10 mouse cellular contexts compared by ENCODE assay signal in genomic region chr2:105669881-105670730, GRCm38 (mm10). TPM values are rescaled to one million over a fixed set of nuclear protein-coding genes. Genes with fewer than 3 reads are reported as not detected.
DNase-seq lines count a peak whose midpoint lies in the region; ATAC-seq and TF ChIP-seq lines count a peak whose summit lies in the region.
"Had no signal": no experiment of that assay in that cellular context is flagged by ENCODE, and none has a peak within 500 bp of the region (broad histone marks: within the 10 kb centered on the region; RNA-seq: fewer than 3 reads in every experiment).

No protein-coding gene starts in this region.

- peak overlapping the region; percentile 28; the same call in 1 of the 2 replicates for H3K9ac ChIP-seq in hindbrain, embryonic 14.5 days
- H3K9ac ChIP-seq in midbrain, postnatal 0 days (replicated peaks; ENCODE audit: low read length, poor library complexity, severe bottlenecking): no peak overlapping the region
- no peak overlapping the region for H3K9ac ChIP-seq in heart, adult 2 months (ENCODE audit: low read depth, low read length)

- no peak overlapping the region for H3K27ac ChIP-seq in hindbrain, embryonic 14.5 days
- no peak overlapping the region for H3K27ac ChIP-seq in midbrain, postnatal 0 days (ENCODE audit: low read depth, low read length)
- H3K27ac ChIP-seq in heart, adult 2 months: no peak overlapping the region

- TF ChIP-seq POLR2A in heart, adult 2 months (IDR thresholded peaks at IDR 0.05; ENCODE audit: insufficient read depth, low read depth, low read length): no peak

- H3K9me3 ChIP-seq in hindbrain, embryonic 14.5 days (ENCODE audit: control insufficient read depth, low read length): no peaks in the 10 kb centered on the region
- H3K9me3 ChIP-seq in midbrain, postnatal 0 days (ENCODE audit: low read length): no peaks in the 10 kb centered on the region

- no peak for TF ChIP-seq CTCF in midbrain, postnatal 0 days (IDR thresholded peaks at IDR 0.05)
- no peak for TF ChIP-seq CTCF in heart, adult 2 months (IDR thresholded peaks at IDR 0.05)

- peak; percentile 29 for DNase-seq in brain, adult 2 months (ENCODE audit: low read depth, low spot score)
- peak; percentile 47 for DNase-seq in embryo, embryonic 9.5 days (ENCODE audit: extremely low spot score)
- DNase-seq in hindbrain, embryonic 14.5 days (ENCODE audit: low spot score): no peak
- no peak for DNase-seq in midbrain, postnatal 0 days (ENCODE audit: low spot score)
- no peak for DNase-seq in layer of hippocampus, postnatal 36 days
- no peak for DNase-seq in ovary, adult 18-20 months (ENCODE audit: low spot score)
- no peak for DNase-seq in heart, adult 2 months
- no peak for DNase-seq in frontal cortex, adult 2 months (ENCODE audit: extremely low spot score in 1 of 2, low spot score in 1 of 2)
- DNase-seq: liver had no signal

- H3K4me1 ChIP-seq in hindbrain, embryonic 14.5 days (replicated peaks; ENCODE audit: control insufficient read depth, insufficient read depth, low read length): peaks cover 10% of the 10 kb centered on the region; the same call in 1 of the 2 replicates
- no peaks in the 10 kb centered on the region for H3K4me1 ChIP-seq in midbrain, postnatal 0 days (ENCODE audit: insufficient read depth, low read length)
- H3K4me1 ChIP-seq in heart, adult 2 months (ENCODE audit: control insufficient read depth, insufficient read depth, low read length): peaks cover 2% of the 10 kb centered on the region

- WGBS in hindbrain, embryonic 14.5 days: 2% methylated on average over 29 of the region's 29 CpGs
- 4% methylated on average over 29 of the region's 29 CpGs for WGBS in midbrain, postnatal 0 days
- WGBS in heart, adult 2 months: 4% methylated on average over 29 of the region's 29 CpGs

- H3K4me3 ChIP-seq in hindbrain, embryonic 14.5 days (replicated peaks; ENCODE audit: low read length): peak overlapping the region; percentile 25
- H3K4me3 ChIP-seq in midbrain, postnatal 0 days (ENCODE audit: low read depth, low read length): peak overlapping the region; percentile 12
- no peak overlapping the region for H3K4me3 ChIP-seq in heart, adult 2 months

- peak overlapping the region; percentile 45 for H3K4me2 ChIP-seq in hindbrain, embryonic 14.5 days (replicated peaks)
- H3K4me2 ChIP-seq in midbrain, postnatal 0 days (ENCODE audit: low read depth, low read length, poor library complexity, severe bottlenecking): no peak overlapping the region

- ATAC-seq in hindbrain, embryonic 14.5 days (ENCODE audit: low FRiP score): no peak
- no peak for ATAC-seq in midbrain, postnatal 0 days (ENCODE audit: low FRiP score)

- H3K36me3 ChIP-seq in hindbrain, embryonic 14.5 days (replicated peaks; ENCODE audit: control insufficient read depth, insufficient read depth): no peaks in the 10 kb centered on the region
- no peaks in the 10 kb centered on the region for H3K36me3 ChIP-seq in midbrain, postnatal 0 days (ENCODE audit: insufficient read depth, low read length)
- H3K36me3 ChIP-seq in heart, adult 2 months (ENCODE audit: control insufficient read depth, insufficient read depth, low read length): no peaks in the 10 kb centered on the region

- H3K79me2 ChIP-seq in heart, adult 2 months (replicated peaks; ENCODE audit: control insufficient read depth, insufficient read depth, low read length): no peaks in the 10 kb centered on the region

- H3K27me3 ChIP-seq in hindbrain, embryonic 14.5 days (ENCODE audit: control insufficient read depth, insufficient read depth, low read length): peaks cover 99% of the 10 kb centered on the region
- peaks cover 92% of the 10 kb centered on the region for H3K27me3 ChIP-seq in midbrain, postnatal 0 days (ENCODE audit: insufficient read depth, low read length)
- peaks cover 44% of the 10 kb centered on the region for H3K27me3 ChIP-seq in heart, adult 2 months (ENCODE audit: control insufficient read depth, insufficient read depth, low read length)

- no peak for TF ChIP-seq EP300 in heart, adult 2 months (IDR thresholded peaks at IDR 0.05; ENCODE audit: insufficient read depth, low read depth, low read length)

- intact Hi-C loops in heart, adult 2 months (cut with DNase I): no loop called here

RNA-seq across cellular contexts. Expression of gene Pax6, which starts 1.4 kb away (rescaled TPM):
- 26.9 and 28.1 TPM in 2 replicates for polyA plus RNA-seq in hindbrain, embryonic 14.5 days (2014; fragmentation: Nextera tagmentation; extraction: Ambion mirVana)
- 15.4 and 27.1 TPM in 2 replicates for total RNA-seq in midbrain, postnatal 0 days (2014; rRNA removed)
- 6.9 and 11.3 TPM in 2 replicates for polyA plus RNA-seq in midbrain, postnatal 0 days (2015; fragmentation: Nextera tagmentation; extraction: Ambion mirVana)
- 1 to 10 TPM; 8.9 to 9.4 TPM for total RNA-seq in layer of hippocampus, postnatal 36 days (2021)
- total RNA-seq in heart, adult 2 months (2021): not detected
- polyA plus RNA-seq in heart, adult 2 months (2012; rRNA removed): not detected in 2 replicates
- 40.3 and 47.5 TPM in 2 replicates for polyA plus RNA-seq in frontal cortex, adult 2 months (2012; rRNA removed)
- total RNA-seq: gastrocnemius, adult 18-20 months had no signal

Comparison
In these comparisons a context has a peak if more than half of its experiments do, and no peak if none do; other contexts are left out.
1. DNase-seq: peak in brain, adult 2 months (single experiment) and embryo, embryonic 9.5 days (single experiment); none in hindbrain, embryonic 14.5 days (single experiment), midbrain, postnatal 0 days (single experiment), layer of hippocampus, postnatal 36 days (0 of 2), ovary, adult 18-20 months (single experiment), heart, adult 2 months (0 of 2) and frontal cortex, adult 2 months (0 of 2).